Mouse (Mus musculus): Measurements from ENCODE around the gene Mfsd11.

Mfsd11 gene

DNA sequence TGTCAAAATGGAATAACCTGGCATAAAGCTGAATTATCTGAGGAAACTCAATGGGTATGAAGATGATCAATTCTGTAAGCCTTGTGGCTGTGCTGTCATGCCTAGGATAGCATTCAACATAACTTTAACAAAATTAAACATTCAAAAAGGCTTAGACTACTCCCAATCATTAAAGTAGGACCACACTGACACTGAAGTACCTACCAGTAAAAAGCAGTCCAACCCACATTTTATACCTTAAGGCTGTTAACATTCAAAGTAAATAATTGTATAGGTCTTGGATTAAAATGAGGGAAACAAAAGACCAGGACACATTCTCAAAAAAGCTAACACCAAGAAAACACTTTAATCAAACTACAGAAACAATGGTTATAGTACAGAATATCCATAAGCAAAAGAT, 2.7 kb upstream of the Mfsd11 start:
- no peak for DNase-seq

DNA sequence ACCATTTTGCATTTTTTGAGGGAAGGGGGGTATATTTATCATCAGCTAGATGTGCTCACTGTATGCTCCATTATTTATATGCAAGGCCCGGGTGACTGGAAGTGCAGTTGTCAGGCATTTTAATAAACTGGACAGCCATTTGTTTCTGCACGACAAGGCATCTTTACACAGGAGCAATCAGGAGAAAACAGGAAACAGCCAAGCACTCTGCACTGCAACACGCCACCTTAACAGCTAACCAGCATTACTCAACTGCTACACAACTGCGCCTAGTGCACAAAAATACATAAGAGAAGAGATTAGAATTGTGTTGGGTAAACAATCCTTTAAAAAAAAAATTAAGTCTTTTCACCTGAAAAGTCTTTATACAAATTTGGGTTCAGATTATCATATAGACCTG, 2.2 kb upstream of the Mfsd11 start:
- DNase-seq, result no peak

- DNase-seq, result no peak
These were observed 1.3 kb upstream of the Mfsd11 start for GRCm38 (mm10) chr11:116850833-116851477.

DNA sequence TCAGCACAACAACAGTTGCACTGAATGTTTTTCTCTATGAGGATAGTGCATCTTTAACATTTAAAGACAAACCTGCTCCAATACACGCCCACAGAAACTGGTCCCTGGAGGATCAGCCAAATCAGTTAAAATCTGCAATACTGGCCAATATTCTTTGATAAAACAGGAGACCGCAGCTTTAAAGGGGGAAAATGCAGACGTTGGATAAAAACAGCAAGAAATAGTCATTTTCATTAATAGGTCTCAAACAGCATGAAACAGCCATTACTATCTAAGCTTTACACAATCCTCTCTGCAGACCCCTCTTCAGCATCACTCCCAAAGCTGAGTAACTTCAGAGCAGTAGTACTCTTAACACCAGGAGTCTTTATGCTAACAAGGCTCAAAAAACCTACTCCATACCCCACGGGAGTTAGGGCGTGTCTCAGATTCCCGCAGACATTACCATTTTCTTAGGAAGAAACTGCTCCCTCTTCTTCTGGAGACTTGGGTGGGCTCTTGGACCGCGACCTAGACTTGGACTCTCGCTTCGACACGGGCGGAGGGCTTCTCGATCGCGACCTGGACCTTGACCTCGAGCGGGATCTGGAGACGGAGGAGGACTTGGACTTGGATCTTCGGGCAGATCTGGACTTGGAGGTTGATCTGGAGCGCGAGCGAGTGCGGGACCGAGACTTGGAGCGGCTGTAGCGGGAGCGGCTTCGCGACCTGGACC, 507 bp upstream of the Mfsd11 start:
- no peak for DNase-seq

GRCm38 (mm10) chr11:116852891-116853511, 761 bp downstream of the Mfsd11 start, which contains the start of gene Srsf2:
TSS of gene Srsf2 (minus strand) at chr11:116853094.
- DNase-seq, result peak; percentile 96

DNA sequence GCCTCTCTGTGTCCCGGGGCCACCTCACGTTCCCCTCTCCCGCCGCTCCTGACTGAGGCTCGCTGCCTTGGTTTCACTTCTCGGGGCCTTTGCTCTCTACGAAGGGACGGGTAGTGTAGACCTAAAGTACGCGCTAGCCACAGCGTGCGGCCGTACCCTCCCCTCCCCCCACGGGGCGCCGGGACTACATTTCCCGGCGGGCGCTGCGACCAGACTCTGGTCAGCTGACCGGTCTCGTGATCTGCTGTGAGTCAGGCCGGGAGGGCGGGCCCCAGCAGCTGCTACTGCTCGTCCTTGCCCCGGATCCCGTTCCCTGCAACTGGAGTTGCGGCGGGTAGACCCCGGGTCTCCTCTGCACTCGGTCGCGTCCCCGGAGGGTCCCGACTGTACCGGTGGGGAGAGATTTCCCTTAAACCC, 1.3 kb downstream of the Mfsd11 start:
- DNase-seq, result peak; percentile 98

DNA sequence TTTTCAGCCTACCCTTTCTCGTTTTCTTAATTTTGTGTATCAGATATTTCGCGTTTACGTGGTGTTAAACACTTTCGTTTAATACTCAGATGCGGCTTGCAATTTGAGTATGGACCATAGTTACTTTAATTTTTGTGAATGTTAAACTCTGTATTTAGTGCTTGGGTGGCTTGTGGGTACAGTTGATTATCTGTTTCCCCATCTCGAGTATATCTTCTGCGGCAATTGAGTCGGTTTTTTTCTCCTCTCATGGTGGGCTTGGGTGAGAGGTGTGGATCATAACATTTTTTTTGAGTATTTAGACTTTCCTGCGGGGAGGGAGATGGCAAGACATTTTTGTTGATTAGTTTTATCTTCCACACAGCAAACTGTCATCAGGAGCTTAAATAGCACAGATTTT, 2.0 kb downstream of the Mfsd11 start:
- no peak for DNase-seq

GRCm38 (mm10) chr11:116857183-116857850, 5.1 kb downstream of the Mfsd11 start:
- DNase-seq, result no peak

DNA sequence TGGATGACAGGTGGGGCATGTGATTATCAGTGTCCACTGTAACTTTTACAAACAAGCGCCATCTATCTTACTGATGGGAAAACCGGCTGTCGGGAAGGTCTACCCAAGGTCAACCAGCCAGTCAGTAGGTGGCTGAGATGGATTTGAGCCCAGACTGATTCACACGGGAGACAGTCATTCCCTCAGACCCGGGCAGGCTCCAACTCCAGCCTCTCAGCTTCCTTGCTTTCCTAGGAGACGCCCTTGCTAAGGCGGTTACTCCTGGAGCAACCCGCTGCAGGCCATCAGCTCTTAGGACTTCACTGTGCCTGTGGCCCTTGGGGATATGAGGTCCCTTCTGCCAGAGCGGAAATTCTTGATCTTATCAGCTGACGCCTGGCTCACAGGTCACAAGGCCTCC, 12.2 kb downstream of the Mfsd11 start:
- no peak for DNase-seq

DNA sequence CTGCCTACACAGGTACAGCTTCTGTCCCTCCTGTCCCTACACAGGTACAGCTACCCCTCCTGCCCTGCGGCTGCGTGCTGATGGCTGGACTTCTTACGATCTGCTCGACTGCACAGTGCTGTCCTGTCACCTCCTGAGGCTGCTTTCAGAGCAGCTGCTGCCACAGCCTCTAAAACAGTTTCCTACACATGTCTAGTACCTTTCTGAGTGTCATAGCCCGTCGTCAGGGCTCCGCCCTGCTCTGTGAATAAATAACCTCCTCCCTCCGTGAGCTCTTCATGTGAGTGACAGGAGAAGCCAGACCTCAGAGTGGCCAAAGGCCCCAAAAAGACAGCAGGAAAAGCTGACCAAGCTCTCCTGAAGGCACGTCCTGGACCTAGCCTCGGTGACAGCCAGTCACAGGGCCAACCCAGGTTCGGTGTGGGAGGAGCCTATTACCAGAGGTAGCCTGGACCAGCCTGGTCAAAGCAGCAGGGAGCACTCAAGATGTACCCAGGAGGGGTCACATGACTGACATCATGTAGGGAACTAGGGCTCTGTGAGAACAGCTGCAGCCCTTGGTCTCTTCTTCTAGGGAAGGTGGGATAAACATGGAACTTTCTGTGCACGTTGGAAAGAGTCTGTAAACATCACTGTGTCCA, 13.8 kb downstream of the Mfsd11 start:
- DNase-seq, result no peak

DNA sequence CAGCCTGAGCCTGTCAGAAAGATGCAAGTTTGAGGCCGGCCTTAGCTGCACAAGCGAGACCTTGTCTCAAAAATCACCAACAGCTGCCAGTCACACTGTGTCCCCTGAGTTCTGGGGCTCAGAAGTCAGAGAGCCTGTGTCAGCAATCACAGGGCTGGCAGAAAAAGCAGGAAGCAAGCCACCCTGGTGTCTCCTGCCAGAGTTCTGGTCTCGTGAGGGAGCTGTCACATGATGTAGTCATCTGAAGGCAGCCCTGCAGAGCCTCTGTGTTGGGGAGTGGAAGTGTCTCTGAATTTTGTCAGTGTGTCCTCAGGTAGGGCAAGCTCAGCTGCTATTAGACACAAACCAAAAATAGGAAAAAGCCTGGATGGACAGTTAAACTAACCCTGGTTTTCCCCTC, 15.9 kb downstream of the Mfsd11 start:
- no peak for DNase-seq

GRCm38 (mm10) chr11:116869223-116869622, 17.0 kb downstream of the Mfsd11 start:
- no peak for DNase-seq

GRCm38 (mm10) chr11:116869641-116870040, 17.4 kb downstream of the Mfsd11 start:
- DNase-seq, result no peak

GRCm38 (mm10) chr11:116871538-116871937, 19.3 kb downstream of the Mfsd11 start:
- no peak for DNase-seq

GRCm38 (mm10) chr11:116873987-116874386, 21.7 kb downstream of the Mfsd11 start:
- peak; percentile 40 for DNase-seq

GRCm38 (mm10) chr11:116878454-116878853, 26.2 kb downstream of the Mfsd11 start:
- DNase-seq, result no peak

DNA sequence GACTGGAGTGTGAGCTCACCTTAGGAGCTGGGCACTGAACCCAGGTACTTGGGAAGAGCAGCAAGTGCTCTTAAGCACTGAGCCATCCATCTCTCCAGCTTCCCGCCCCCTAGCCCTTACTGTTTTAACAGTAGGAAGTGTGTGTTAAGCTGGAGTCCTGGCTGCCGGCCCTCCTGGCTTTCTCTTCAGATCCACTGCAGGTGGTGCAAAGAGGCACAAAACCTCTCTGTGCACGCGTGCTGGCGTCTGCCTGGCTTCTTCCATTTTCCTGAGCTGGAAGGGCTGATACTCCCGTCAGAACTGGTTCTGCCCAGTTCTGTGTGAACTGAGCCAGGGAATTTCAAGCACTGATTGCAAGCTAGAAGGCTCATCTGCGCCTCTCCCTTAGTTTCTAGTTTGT, 28.6 kb downstream of the Mfsd11 start:
- peak; percentile 35 for DNase-seq

GRCm38 (mm10) chr11:116881440-116881839, 29.2 kb downstream of the Mfsd11 start:
- DNase-seq, result no peak

GRCm38 (mm10) chr11:116882446-116882845, 30.2 kb downstream of the Mfsd11 start:
- DNase-seq, result no peak

DNA sequence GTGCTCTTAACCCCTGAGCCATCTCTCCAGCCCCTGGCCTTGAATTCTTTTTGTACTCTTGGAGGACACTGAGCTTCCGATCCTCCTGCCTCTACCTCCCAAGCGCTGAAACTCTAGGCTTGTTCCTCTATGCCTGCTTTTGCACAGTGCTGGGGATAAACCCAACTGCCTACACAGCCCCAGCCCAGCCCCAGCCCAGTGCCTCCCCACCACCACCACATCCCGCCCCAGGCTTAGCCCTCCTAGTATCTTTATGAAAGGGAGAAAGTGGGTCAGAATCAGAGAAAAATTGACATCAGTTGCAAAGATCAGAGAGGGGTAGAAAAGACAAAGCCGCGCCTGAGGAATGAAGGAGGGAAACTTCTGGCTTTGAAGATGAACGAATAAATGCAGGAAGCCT, 31.8 kb downstream of the Mfsd11 start:
- DNase-seq, result no peak

DNA sequence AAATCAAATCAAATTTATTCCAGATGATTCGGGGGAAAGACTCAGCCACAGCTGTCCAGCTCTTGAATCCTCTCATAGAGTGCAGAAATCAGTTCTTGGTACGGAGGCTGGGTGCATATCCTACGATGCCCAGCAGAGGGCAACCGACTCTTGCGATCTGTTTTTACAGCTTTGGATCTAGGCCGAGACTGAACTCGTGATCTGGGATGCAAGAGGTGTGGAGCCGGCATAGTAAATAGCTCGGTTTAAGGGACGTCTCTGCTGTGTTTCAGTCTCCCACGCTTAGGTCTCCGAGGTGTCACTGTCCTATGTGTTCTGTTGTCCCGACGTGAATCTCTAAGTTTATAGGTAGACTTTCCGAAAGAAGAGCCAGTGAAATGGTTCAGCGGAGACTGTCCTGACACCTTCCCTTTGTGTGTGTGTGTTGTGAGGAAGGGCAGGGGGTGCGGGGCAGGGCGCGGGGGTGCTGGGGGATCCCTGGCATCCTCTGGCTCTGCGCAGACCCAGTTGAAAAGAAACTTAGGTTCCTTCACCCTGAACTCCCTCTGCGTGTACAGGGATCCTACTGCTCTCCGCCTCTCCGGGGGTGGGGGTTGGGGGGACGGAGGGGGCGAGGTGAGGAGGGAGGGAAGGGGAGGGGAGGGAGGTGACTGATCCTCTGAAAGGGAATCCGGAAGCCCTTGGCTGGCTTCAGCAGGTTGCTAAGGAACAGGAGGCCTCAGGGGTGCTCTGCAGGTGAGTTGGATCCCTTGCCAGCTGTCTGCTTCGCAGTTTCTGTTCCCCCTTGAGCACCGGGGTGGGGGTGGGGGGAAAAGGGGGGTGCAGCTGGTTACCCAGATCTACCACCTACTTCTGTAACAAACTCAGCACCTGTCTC, 33.3 kb downstream of the Mfsd11 start:
- peak; percentile 83 for DNase-seq

DNA sequence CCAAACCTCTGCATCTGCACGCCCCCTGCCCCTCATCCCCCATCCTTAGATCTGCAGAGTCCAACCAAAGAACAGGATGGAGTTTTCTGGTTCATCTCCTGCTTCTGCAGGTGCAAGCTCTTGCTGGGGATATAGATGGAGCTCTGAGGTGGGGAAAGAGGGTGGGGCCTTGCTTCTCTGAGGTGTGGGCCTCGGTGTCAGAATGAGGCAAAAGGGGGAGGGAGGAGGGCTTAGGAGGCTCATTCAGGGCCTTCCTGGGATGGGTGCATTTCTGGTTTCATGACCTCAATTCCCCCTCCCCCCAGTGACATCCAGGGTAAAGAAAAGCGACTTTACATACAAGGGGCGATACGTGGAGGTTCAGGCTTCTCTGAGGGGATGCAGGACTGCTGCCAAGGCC, 34.9 kb downstream of the Mfsd11 start:
- DNase-seq, result no peak

Data from right cerebral cortex, postnatal 14 days (tissue).